Mouse (Mus musculus): ENCODE measurements around the gene Anks1.

Anks1 gene

DNA sequence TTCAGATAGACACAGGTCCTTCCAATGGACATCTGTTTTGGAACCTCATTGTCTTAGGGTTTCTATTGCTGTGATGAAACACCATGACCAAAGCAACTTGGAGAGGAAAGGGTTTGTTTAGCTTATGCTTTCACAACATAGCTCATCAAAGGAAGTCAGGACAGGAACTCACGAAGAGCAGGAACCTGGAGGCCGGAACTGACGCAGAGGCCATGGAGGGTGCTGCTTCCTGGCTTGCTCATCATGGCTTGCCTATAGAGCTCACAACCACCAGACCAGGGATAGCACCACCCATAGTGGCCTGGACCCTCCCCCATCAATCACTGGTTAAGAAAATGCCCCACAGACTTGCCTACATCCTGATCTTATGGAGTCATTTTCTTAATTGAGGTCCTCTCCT, 26.0 kb downstream of the Anks1 start:
- H3K9me3 ChIP-seq (ENCODE audit: low read length) = no peaks in the 10 kb centered on the region
- no peak overlapping the region for H3K4me3 ChIP-seq (replicated peaks; ENCODE audit: low read length)
- H3K4me1 ChIP-seq (replicated peaks; ENCODE audit: low read depth, low read length) = peaks cover 59% of the 10 kb centered on the region
- no peak for TF ChIP-seq POU5F1 (IDR thresholded peaks at IDR 0.05; ENCODE audit: borderline replicate concordance, low read length)
- TF ChIP-seq CTCF (conservative IDR thresholded peaks at IDR 0.05; ENCODE audit: low read length) = no peak
- TF ChIP-seq NANOG (IDR thresholded peaks at IDR 0.05; ENCODE audit: borderline replicate concordance, low read length) = no peak
- H3K27me3 ChIP-seq (ENCODE audit: insufficient read depth, low read length) = no peaks in the 10 kb centered on the region
- H3K36me3 ChIP-seq (ENCODE audit: insufficient read depth, low read length) = no peaks in the 10 kb centered on the region

DNA sequence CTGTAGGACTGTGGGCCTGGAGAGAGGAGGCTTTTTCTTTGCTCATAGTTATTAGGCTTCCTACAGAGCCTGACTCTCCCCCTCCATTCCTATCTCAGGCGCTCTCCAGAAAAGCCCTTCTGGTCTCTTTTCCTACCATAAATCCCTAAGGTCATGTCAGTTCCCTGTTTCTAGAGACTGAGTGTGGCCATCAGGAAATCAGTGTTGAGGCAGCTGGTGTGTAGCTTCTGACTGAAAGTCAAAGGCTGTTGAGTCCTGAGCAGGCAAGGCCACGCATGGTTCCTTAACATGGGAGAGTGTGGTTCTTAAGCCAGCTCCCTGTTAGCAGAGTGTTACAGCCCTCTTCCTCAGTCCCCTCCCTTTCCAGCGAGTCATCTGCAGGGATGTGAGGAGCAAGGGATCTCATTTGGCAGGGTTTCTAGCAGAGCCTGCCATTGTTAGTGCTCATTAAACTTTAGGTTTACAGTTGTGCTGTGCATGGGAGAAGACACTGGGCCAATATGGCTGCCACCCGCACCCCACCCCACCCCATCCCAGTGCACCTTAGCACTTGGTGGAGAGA, 28.0 kb downstream of the Anks1 start:
- Histone ChIP-seq H3K27me3 (ENCODE audit: insufficient read depth, low read length) (no peaks in the 10 kb centered on the region), H3K36me3 (ENCODE audit: insufficient read depth, low read length) (no peaks in the 10 kb centered on the region), H3K4me1 (replicated peaks; ENCODE audit: low read depth, low read length) (peaks cover 77% of the 10 kb centered on the region), H3K4me3 (replicated peaks; ENCODE audit: low read length) (no peak overlapping the region), H3K9me3 (ENCODE audit: low read length) (no peaks in the 10 kb centered on the region)
- TF ChIP-seq CTCF (conservative IDR thresholded peaks at IDR 0.05; ENCODE audit: low read length) = no peak
- TF ChIP-seq POU5F1 (IDR thresholded peaks at IDR 0.05; ENCODE audit: borderline replicate concordance, low read length) = no peak
- TF ChIP-seq NANOG (IDR thresholded peaks at IDR 0.05; ENCODE audit: borderline replicate concordance, low read length) = no peak

DNA sequence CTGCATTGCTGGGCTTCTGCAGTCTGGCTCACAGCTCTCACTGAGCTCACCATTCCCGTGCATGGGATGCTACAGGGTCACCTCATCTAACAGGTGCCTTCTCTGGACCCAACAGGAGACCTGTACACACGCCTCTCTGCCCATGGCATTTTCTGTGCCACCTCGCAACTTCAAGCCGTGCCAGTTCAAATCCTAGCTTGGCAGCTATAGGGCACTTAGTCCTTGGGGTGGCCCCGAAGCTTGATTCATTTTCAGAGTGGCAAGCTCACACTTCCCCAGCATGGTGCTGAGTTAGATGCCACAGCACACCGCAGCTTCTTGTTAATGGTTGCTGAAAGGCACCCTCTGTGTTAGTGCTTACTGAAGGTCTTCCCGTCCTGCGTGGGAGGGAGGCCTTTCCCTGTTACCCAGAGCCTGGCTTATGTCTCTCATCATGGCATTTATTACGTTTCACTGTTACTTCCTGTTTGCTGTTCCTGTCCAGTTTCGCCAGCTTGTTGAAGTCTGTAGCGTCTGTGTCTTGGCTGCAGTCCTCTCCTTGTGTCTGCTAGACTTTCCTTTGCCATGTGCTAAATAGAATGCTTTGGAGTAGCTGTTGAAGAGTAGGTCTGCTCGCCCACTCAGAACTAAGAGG, 29.1 kb downstream of the Anks1 start:
- H3K4me1 ChIP-seq (replicated peaks; ENCODE audit: low read depth, low read length) = peaks cover 78% of the 10 kb centered on the region
- H3K27me3 ChIP-seq (ENCODE audit: insufficient read depth, low read length) = no peaks in the 10 kb centered on the region
- TF ChIP-seq CTCF (conservative IDR thresholded peaks at IDR 0.05; ENCODE audit: low read length) (no peak), NANOG (IDR thresholded peaks at IDR 0.05; ENCODE audit: borderline replicate concordance, low read length) (no peak), POU5F1 (IDR thresholded peaks at IDR 0.05; ENCODE audit: borderline replicate concordance, low read length) (no peak)
- no peak overlapping the region for H3K4me3 ChIP-seq (replicated peaks; ENCODE audit: low read length)
- H3K36me3 ChIP-seq (ENCODE audit: insufficient read depth, low read length) = no peaks in the 10 kb centered on the region
- no peaks in the 10 kb centered on the region for H3K9me3 ChIP-seq (ENCODE audit: low read length)

DNA sequence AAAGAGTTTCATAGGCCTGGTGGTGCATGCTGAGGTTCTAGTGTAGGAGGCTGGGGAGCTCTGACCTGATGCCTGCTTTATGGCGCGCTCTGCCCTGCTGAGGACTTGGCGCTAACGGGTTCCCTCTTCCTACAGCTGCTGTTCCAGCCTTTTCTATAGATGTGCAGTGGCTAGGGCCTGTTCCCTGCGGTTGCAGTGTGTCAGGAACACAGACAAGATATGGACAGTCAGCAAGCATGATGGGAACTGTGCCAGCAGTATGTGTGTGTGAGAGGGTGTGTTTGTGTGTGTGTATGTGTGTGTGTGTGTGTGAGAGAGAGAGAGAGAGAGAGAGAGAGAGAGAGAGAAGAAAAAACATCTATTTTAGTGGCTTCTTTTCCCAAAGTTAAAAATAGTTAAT, 29.9 kb downstream of the Anks1 start:
- TF ChIP-seq NANOG (IDR thresholded peaks at IDR 0.05; ENCODE audit: borderline replicate concordance, low read length) (no peak), POU5F1 (IDR thresholded peaks at IDR 0.05; ENCODE audit: borderline replicate concordance, low read length) (no peak), CTCF (conservative IDR thresholded peaks at IDR 0.05; ENCODE audit: low read length) (no peak)
- Histone ChIP-seq H3K4me3 (replicated peaks; ENCODE audit: low read length) (no peak overlapping the region), H3K4me1 (replicated peaks; ENCODE audit: low read depth, low read length) (peaks cover 77% of the 10 kb centered on the region), H3K27me3 (ENCODE audit: insufficient read depth, low read length) (no peaks in the 10 kb centered on the region), H3K9me3 (ENCODE audit: low read length) (no peaks in the 10 kb centered on the region), H3K36me3 (ENCODE audit: insufficient read depth, low read length) (no peaks in the 10 kb centered on the region)

DNA sequence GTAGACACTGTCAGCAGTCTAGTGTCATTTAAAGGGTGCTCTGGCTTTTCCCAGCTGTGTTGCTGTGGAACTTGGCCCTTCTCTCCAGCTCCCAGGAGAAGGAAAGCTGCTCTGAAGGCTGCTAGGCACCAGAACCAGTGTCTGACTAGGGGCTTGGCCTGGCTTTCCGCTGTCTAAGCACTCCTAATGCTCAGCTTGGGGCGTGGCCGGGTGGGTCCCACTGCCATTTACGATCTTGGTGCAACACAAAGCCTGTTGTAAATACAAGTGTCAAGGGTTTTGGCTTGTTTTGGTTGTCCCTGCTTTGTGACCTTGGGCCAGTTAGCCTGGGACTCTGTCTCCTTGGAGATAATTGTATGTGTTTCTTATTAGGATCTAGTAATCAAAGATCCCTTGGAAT, 31.2 kb downstream of the Anks1 start:
- TF ChIP-seq POU5F1 (IDR thresholded peaks at IDR 0.05; ENCODE audit: borderline replicate concordance, low read length) (no peak), CTCF (conservative IDR thresholded peaks at IDR 0.05; ENCODE audit: low read length) (no peak), NANOG (IDR thresholded peaks at IDR 0.05; ENCODE audit: borderline replicate concordance, low read length) (no peak)
- H3K36me3 ChIP-seq (ENCODE audit: insufficient read depth, low read length) = no peaks in the 10 kb centered on the region
- peaks cover 74% of the 10 kb centered on the region for H3K4me1 ChIP-seq (replicated peaks; ENCODE audit: low read depth, low read length)
- H3K4me3 ChIP-seq (replicated peaks; ENCODE audit: low read length) = peak overlapping the region; percentile 45
- H3K27me3 ChIP-seq (ENCODE audit: insufficient read depth, low read length) = no peaks in the 10 kb centered on the region
- H3K9me3 ChIP-seq (ENCODE audit: low read length) = no peaks in the 10 kb centered on the region

DNA sequence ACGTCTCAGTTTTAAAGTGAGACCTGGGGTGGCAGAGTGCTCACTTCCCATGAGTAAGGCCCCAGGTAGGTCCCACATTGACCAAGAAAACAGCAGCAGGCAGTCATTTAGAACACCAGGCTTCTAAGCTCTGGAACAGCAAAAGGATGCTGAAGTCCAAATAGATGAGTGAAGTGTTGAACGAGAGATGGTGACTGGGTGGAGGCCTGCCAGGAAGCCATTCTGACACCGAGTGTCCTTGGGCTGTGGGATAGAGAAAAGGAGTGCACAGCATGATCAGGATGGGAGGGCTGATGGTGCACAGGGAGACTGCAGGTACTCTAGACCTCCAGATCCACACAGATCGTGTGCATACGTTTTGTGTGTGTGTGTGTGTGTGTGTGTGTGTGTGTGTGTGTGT, 32.1 kb downstream of the Anks1 start:
- Histone ChIP-seq H3K4me1 (replicated peaks; ENCODE audit: low read depth, low read length) (peaks cover 67% of the 10 kb centered on the region), H3K4me3 (replicated peaks; ENCODE audit: low read length) (0 out of 2 replicates have a peak overlapping the region, but pooled peaks have one; percentile 45), H3K9me3 (ENCODE audit: low read length) (no peaks in the 10 kb centered on the region), H3K36me3 (ENCODE audit: insufficient read depth, low read length) (no peaks in the 10 kb centered on the region), H3K27me3 (ENCODE audit: insufficient read depth, low read length) (no peaks in the 10 kb centered on the region)
- TF ChIP-seq NANOG (IDR thresholded peaks at IDR 0.05; ENCODE audit: borderline replicate concordance, low read length) = peak; percentile 15; the same call in 1 of the 2 replicates
- TF ChIP-seq POU5F1 (IDR thresholded peaks at IDR 0.05; ENCODE audit: borderline replicate concordance, low read length) = no peak

DNA sequence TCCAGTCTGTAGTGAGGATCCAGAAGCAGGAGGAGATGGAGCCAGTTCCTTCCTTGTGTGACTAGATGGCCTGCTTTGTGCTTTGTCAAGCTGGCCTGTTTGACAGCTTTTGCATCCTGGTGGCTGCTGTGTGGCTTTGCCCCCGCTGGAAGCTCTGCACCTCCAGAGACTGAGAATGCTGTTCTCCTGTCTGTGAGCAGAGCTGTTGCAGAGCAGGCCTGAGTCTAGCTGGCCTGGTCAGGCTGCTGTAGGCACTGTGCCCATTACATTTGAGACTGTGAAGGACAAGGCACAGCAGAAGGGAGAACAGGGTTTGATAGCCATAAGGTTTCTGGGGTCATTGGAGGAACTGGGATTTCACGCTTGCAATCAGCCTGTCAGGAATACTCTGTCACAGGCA, 32.6 kb downstream of the Anks1 start:
- Histone ChIP-seq H3K36me3 (ENCODE audit: insufficient read depth, low read length) (no peaks in the 10 kb centered on the region), H3K4me1 (replicated peaks; ENCODE audit: low read depth, low read length) (peaks cover 63% of the 10 kb centered on the region), H3K4me3 (replicated peaks; ENCODE audit: low read length) (0 out of 2 replicates have a peak overlapping the region, but pooled peaks have one; percentile 45), H3K27me3 (ENCODE audit: insufficient read depth, low read length) (no peaks in the 10 kb centered on the region), H3K9me3 (ENCODE audit: low read length) (no peaks in the 10 kb centered on the region)
- TF ChIP-seq POU5F1 (IDR thresholded peaks at IDR 0.05; ENCODE audit: borderline replicate concordance, low read length) (no peak), CTCF (conservative IDR thresholded peaks at IDR 0.05; ENCODE audit: low read length) (no peak), NANOG (IDR thresholded peaks at IDR 0.05; ENCODE audit: borderline replicate concordance, low read length) (no peak)

DNA sequence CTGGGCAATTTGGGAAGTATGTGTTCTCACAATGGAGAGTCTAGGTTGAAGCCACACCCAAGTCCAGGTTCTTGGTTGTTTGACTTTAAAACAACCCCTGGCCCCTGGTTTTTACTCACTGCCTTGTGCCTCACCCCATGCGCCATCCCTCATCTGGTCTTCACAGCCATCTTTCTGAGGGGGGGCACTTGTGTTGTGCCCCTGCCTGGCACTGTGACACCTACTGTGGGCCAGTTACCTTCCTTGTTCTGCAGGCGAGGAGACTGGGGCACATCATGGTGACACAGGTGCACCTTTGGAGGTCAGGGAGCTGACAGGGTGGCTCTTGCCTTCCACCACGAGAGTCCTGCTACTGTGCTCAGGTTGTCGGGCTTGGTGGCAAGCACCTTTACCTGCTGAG, 33.0 kb downstream of the Anks1 start:
- peak overlapping the region; percentile 45; the same call in 1 of the 2 replicates for H3K4me3 ChIP-seq (replicated peaks; ENCODE audit: low read length)
- no peak for TF ChIP-seq CTCF (conservative IDR thresholded peaks at IDR 0.05; ENCODE audit: low read length)
- no peak for TF ChIP-seq NANOG (IDR thresholded peaks at IDR 0.05; ENCODE audit: borderline replicate concordance, low read length)
- TF ChIP-seq POU5F1 (IDR thresholded peaks at IDR 0.05; ENCODE audit: borderline replicate concordance, low read length) = no peak
- peaks cover 58% of the 10 kb centered on the region for H3K4me1 ChIP-seq (replicated peaks; ENCODE audit: low read depth, low read length)
- no peaks in the 10 kb centered on the region for H3K27me3 ChIP-seq (ENCODE audit: insufficient read depth, low read length)
- H3K36me3 ChIP-seq (ENCODE audit: insufficient read depth, low read length) = no peaks in the 10 kb centered on the region
- no peaks in the 10 kb centered on the region for H3K9me3 ChIP-seq (ENCODE audit: low read length)

All from E14TG2a.4 (cell line).